Mouse (Mus musculus): ENCODE measurements around the gene Samm50. TPM values are rescaled to one million over a fixed set of nuclear protein-coding genes. Genes with fewer than 3 reads are reported as not detected.

Samm50 gene
- total and polyA plus RNA-seq, 2 experiments from 2014 or later: 39.7 to 90.9 TPM

- no peaks in the 10 kb centered on the region for H3K36me3 ChIP-seq (ENCODE audit: insufficient read depth, low read length)
- H3K4me2 ChIP-seq (ENCODE audit: low read depth, low read length, poor library complexity, severe bottlenecking): no peak overlapping the region
- H3K27me3 ChIP-seq (ENCODE audit: insufficient read depth, low read length): no peaks in the 10 kb centered on the region
- H3K9ac ChIP-seq (replicated peaks; ENCODE audit: low read length, poor library complexity, severe bottlenecking): no peak overlapping the region
- no peak for DNase-seq (ENCODE audit: low spot score)
- 86% methylated on average over 3 of the region's 3 CpGs for WGBS
- H3K4me1 ChIP-seq (ENCODE audit: insufficient read depth, low read length): 0 out of 2 replicates have a peak, but pooled peaks cover 2% of the 10 kb centered on the region
- TF ChIP-seq CTCF (IDR thresholded peaks at IDR 0.05): peak; percentile 46
- H3K27ac ChIP-seq (ENCODE audit: low read depth, low read length): no peak overlapping the region
- no peak for ATAC-seq (ENCODE audit: low FRiP score)
- H3K4me3 ChIP-seq (ENCODE audit: low read depth, low read length): no peak overlapping the region
- no peaks in the 10 kb centered on the region for H3K9me3 ChIP-seq (ENCODE audit: low read length)
Observed at GRCm38 (mm10) chr15:84247309-84247708, 55.3 kb downstream of the Samm50 start.

- no peak for TF ChIP-seq CTCF (IDR thresholded peaks at IDR 0.05)
- ATAC-seq (ENCODE audit: low FRiP score) (no peak), DNase-seq (ENCODE audit: low spot score) (peak; percentile 63)
- no peaks in the 10 kb centered on the region for H3K27me3 ChIP-seq (ENCODE audit: insufficient read depth, low read length)
- no peaks in the 10 kb centered on the region for H3K36me3 ChIP-seq (ENCODE audit: insufficient read depth, low read length)
- no peaks in the 10 kb centered on the region for H3K9me3 ChIP-seq (ENCODE audit: low read length)
- peaks cover 2% of the 10 kb centered on the region; the same call in 1 of the 2 replicates for H3K4me1 ChIP-seq (ENCODE audit: insufficient read depth, low read length)
- H3K4me3 ChIP-seq (ENCODE audit: low read depth, low read length): no peak overlapping the region
- H3K27ac ChIP-seq (ENCODE audit: low read depth, low read length): peak overlapping the region; percentile 18; the same call in 1 of the 2 replicates
- H3K9ac ChIP-seq (replicated peaks; ENCODE audit: low read length, poor library complexity, severe bottlenecking): no peak overlapping the region
- 42% methylated on average over 13 of the region's 13 CpGs for WGBS
- no peak overlapping the region for H3K4me2 ChIP-seq (ENCODE audit: low read depth, low read length, poor library complexity, severe bottlenecking)
Observed at GRCm38 (mm10) chr15:84251227-84251626, 59.2 kb downstream of the Samm50 start.

- H3K27ac ChIP-seq (ENCODE audit: low read depth, low read length): no peak overlapping the region
- DNase-seq (ENCODE audit: low spot score) (no peak), ATAC-seq (ENCODE audit: low FRiP score) (no peak)
- H3K4me1 ChIP-seq (ENCODE audit: insufficient read depth, low read length): peaks cover 2% of the 10 kb centered on the region; the same call in 1 of the 2 replicates
- 95% methylated on average over 7 of the region's 7 CpGs for WGBS
- no peaks in the 10 kb centered on the region for H3K36me3 ChIP-seq (ENCODE audit: insufficient read depth, low read length)
- no peak overlapping the region for H3K9ac ChIP-seq (replicated peaks; ENCODE audit: low read length, poor library complexity, severe bottlenecking)
- no peak overlapping the region for H3K4me3 ChIP-seq (ENCODE audit: low read depth, low read length)
- no peaks in the 10 kb centered on the region for H3K27me3 ChIP-seq (ENCODE audit: insufficient read depth, low read length)
- no peak for TF ChIP-seq CTCF (IDR thresholded peaks at IDR 0.05)
- H3K4me2 ChIP-seq (ENCODE audit: low read depth, low read length, poor library complexity, severe bottlenecking): no peak overlapping the region
- H3K9me3 ChIP-seq (ENCODE audit: low read length): no peaks in the 10 kb centered on the region
Observed at GRCm38 (mm10) chr15:84252645-84253044, 60.6 kb downstream of the Samm50 start.

- Histone ChIP-seq H3K9me3 (ENCODE audit: low read length) (no peaks in the 10 kb centered on the region), H3K9ac (replicated peaks; ENCODE audit: low read length, poor library complexity, severe bottlenecking) (no peak overlapping the region), H3K27me3 (ENCODE audit: insufficient read depth, low read length) (no peaks in the 10 kb centered on the region), H3K36me3 (ENCODE audit: insufficient read depth, low read length) (no peaks in the 10 kb centered on the region), H3K27ac (ENCODE audit: low read depth, low read length) (no peak overlapping the region), H3K4me1 (ENCODE audit: insufficient read depth, low read length) (peaks cover 2% of the 10 kb centered on the region; the same call in 1 of the 2 replicates), H3K4me2 (ENCODE audit: low read depth, low read length, poor library complexity, severe bottlenecking) (no peak overlapping the region), H3K4me3 (ENCODE audit: low read depth, low read length) (no peak overlapping the region)
- DNase-seq (ENCODE audit: low spot score): no peak
- TF ChIP-seq CTCF (IDR thresholded peaks at IDR 0.05): no peak
- 41% methylated on average over 11 of the region's 11 CpGs for WGBS
- ATAC-seq (ENCODE audit: low FRiP score): no peak
Observed at GRCm38 (mm10) chr15:84253757-84254156, 61.7 kb downstream of the Samm50 start.

DNA sequence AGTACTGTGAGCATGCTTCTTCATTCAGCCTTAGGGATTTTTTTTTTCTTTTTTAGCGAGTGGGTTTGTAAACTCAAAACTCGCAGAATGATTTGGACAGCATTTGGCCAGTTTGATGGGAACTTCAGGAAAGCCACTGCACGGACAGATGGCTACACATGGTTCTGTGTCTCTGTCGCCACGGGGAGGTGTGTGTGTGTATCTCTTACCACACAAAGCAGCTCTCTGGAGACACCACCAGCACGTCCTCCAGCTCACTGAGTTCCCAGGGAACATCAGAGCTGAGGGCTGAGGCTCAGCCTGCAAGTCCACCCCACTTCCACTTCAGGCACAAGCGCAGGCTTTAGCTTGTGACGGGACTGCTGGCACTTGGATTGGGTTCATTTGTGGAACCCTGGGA, 62.3 kb downstream of the Samm50 start:
- ATAC-seq (ENCODE audit: low FRiP score): no peak
- WGBS: 69% methylated on average over 8 of the region's 8 CpGs
- TF ChIP-seq CTCF (IDR thresholded peaks at IDR 0.05): no peak
- Histone ChIP-seq H3K9ac (replicated peaks; ENCODE audit: low read length, poor library complexity, severe bottlenecking) (no peak overlapping the region), H3K4me1 (ENCODE audit: insufficient read depth, low read length) (peaks cover 2% of the 10 kb centered on the region; the same call in 1 of the 2 replicates), H3K27me3 (ENCODE audit: insufficient read depth, low read length) (no peaks in the 10 kb centered on the region), H3K27ac (ENCODE audit: low read depth, low read length) (no peak overlapping the region), H3K4me3 (ENCODE audit: low read depth, low read length) (no peak overlapping the region), H3K4me2 (ENCODE audit: low read depth, low read length, poor library complexity, severe bottlenecking) (no peak overlapping the region), H3K9me3 (ENCODE audit: low read length) (no peaks in the 10 kb centered on the region), H3K36me3 (ENCODE audit: insufficient read depth, low read length) (no peaks in the 10 kb centered on the region)
- DNase-seq (ENCODE audit: low spot score): no peak

- no peak for TF ChIP-seq CTCF (IDR thresholded peaks at IDR 0.05)
- H3K36me3 ChIP-seq (ENCODE audit: insufficient read depth, low read length): no peaks in the 10 kb centered on the region
- peaks cover 6% of the 10 kb centered on the region; the same call in 1 of the 2 replicates for H3K4me1 ChIP-seq (ENCODE audit: insufficient read depth, low read length)
- DNase-seq (ENCODE audit: low spot score) (peak; percentile 26), ATAC-seq (ENCODE audit: low FRiP score) (no peak)
- H3K4me3 ChIP-seq (ENCODE audit: low read depth, low read length): no peak overlapping the region
- H3K4me2 ChIP-seq (ENCODE audit: low read depth, low read length, poor library complexity, severe bottlenecking): no peak overlapping the region
- no peaks in the 10 kb centered on the region for H3K9me3 ChIP-seq (ENCODE audit: low read length)
- H3K27me3 ChIP-seq (ENCODE audit: insufficient read depth, low read length): no peaks in the 10 kb centered on the region
- no peak overlapping the region for H3K27ac ChIP-seq (ENCODE audit: low read depth, low read length)
- 47% methylated on average over 12 of the region's 12 CpGs for WGBS
- H3K9ac ChIP-seq (replicated peaks; ENCODE audit: low read length, poor library complexity, severe bottlenecking): peak overlapping the region; percentile 13; the same call in 1 of the 2 replicates
Observed at GRCm38 (mm10) chr15:84256254-84256850, 64.3 kb downstream of the Samm50 start.

Measured in midbrain, postnatal 0 days (tissue).